Mouse (Mus musculus): ENCODE measurements around the gene Tmem202.

- no peak for TF ChIP-seq CTCF (IDR thresholded peaks at IDR 0.05; ENCODE audit: insufficient read depth, low read length)
- TF ChIP-seq POLR2A (IDR thresholded peaks at IDR 0.05; ENCODE audit: borderline replicate concordance, extremely low read depth, low read depth, low read length), result no peak
Observed at GRCm38 (mm10) chr9:59577844-59578504, 38.3 kb upstream of the Tmem202 start, which contains the start of gene Celf6.

All from lung, adult 2 months (tissue).